Mouse (Mus musculus) midbrain, embryonic 10.5 days (tissue): Measurements from ENCODE around the gene Zfp39. TPM values are rescaled to one million over a fixed set of nuclear protein-coding genes. Genes with fewer than 3 reads are reported as not detected.
"Not testable (repeated sequence)": the region's sequence is repeated elsewhere in the genome, so short reads cannot be mapped to it uniquely, and the experiment has no call there.

ENCODE experiments used
- DNase-seq: peaks from one replicate; pipeline ENCODE4 v3.0.0-alpha.2; 2017; ENCODE audit warnings: low spot score
- H3K27ac ChIP-seq: fragments of 300-500 bp; sonication (generic); replicated peaks from 2 replicates; pipeline ENCODE4 v1.5.1; 2016; ENCODE audit warnings: mild to moderate bottlenecking
- H3K27me3 ChIP-seq: fragments of 300-500 bp; sonication (generic); 2 replicates; pipeline ENCODE4 v1.6.1; 2016; ENCODE audit warnings: low read depth, mild to moderate bottlenecking; ENCODE audit not compliant: poor library complexity, severe bottlenecking
- H3K36me3 ChIP-seq: fragments of 300-500 bp; sonication (generic); 2 replicates; pipeline ENCODE4 v1.6.1; 2016; ENCODE audit warnings: mild to moderate bottlenecking, moderate library complexity
- H3K4me1 ChIP-seq: fragments of 300-500 bp; sonication (generic); 2 replicates; pipeline ENCODE4 v1.6.1; 2016
- H3K4me3 ChIP-seq: fragments of 300-500 bp; sonication (generic); 2 replicates; pipeline ENCODE4 v1.5.1; 2016; ENCODE audit warnings: mild to moderate bottlenecking, moderate library complexity
- H3K9me3 ChIP-seq: fragments of 300-500 bp; sonication (generic); replicated peaks from 2 replicates; pipeline ENCODE4 v1.6.1; 2016; ENCODE audit warnings: mild to moderate bottlenecking
- WGBS: fragments of 180-500 bp; shearing (Covaris S2); methylation state at CpG from one replicate; pipeline ENCODE4 v1.1.7; 2016; 5-methylcytosine and 5-hydroxymethylcytosine counted together
- polyA plus RNA-seq: library from polyadenylated mRNA; unstranded; fragments of >200 nt; fragmentation: Nextera tagmentation; extraction: Ambion mirVana; gene quantifications from 2 replicates; pipeline ENCODE4 v1.2.1, GENCODE M21; 2016

Gene Zfp39
- polyA plus RNA-seq, 1 experiment from 2014 or later = 4.6 TPM

DNA sequence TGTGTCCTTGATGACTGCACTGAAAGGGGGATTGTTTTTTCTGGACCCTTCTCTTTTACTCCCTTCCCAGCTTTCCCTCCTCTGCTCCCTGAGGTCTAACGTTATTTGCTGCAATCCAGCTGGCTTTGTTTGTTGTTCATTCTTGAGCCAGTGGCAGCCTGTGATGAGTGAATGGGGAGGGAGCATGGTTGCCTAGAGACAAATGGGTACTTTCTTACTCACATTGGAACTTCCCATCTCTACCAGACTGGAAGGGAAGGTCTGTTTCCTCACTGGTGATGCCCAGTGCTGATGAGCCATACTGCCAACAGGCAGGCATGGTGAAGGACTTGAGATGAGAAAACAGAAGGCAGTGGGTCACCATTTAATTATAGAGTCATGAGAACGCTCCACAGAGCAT, 54.3 kb downstream of the Zfp39 start:
- Histone ChIP-seq H3K4me1 (peaks cover 9% of the 10 kb centered on the region), H3K9me3 (no peaks in the 10 kb centered on the region), H3K27ac (no peak overlapping the region), H3K36me3 (peaks cover 50% of the 10 kb centered on the region), H3K27me3 (no peaks in the 10 kb centered on the region), H3K4me3 (no peak overlapping the region)
- WGBS = 65% methylated on average over 2 of the region's 2 CpGs
- DNase-seq = no peak

DNA sequence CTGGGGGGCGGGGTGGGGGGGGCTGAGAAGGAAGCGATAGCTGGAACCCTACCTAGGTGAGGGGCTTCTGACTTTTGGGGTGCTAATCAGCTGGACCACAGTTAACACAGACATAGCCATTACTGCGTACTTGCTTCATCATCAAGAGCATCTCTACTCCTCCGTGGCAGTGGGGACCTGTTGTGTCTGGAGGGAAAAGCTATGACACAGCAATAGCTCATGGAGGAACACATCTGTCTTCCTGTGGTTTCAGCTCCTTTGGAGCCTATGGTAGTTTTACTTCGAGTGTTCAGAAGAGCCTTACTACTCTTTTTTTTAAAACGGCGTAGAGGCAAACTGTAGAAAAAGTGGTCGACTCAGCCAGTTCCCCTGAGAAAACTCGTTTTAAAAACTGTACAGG, 56.4 kb downstream of the Zfp39 start:
- peaks cover 37% of the 10 kb centered on the region for H3K36me3 ChIP-seq
- WGBS = 51% methylated on average over 9 of the region's 9 CpGs
- H3K9me3 ChIP-seq = no peaks in the 10 kb centered on the region
- H3K4me1 ChIP-seq = peaks cover 9% of the 10 kb centered on the region
- H3K27ac ChIP-seq = peak overlapping the region; percentile 85
- no peaks in the 10 kb centered on the region for H3K27me3 ChIP-seq
- peak overlapping the region; percentile 86 for H3K4me3 ChIP-seq
- DNase-seq = no peak

DNA sequence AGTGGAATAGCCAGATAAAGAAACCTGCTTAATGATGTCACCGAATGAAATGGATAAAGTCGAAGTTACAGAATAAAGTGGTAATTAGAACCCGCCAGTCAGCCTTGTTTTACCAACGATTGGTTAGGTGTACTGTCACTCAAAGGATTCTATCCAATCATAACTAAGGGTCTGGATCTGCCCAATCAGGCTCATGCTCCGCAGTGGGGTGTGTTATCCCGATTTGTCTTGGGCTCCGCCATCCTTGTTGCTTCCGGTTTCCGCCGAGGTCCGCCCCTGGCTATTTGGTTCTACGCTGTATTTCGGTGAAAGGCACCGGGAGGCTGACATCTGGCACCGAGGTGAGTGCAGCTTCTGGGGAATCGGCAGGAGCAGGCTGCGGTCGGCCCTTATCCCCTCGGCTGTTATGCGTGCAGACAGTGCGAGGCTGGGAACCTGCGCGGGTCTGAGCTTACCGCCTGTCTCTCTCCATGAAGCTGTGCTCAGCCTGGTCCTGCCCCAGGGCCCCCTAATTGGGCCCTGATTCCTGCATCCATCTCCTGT, 57.0 kb downstream of the Zfp39 start, which contains the start of gene Gm12258:
Gene Gm12258, plus strand, starts transcription at position 240 of the 543 bp plus-strand sequence.
- Histone ChIP-seq H3K4me3 (peak within 1 kb of the TSS; percentile 86), H3K36me3 (peaks cover 31% of the 10 kb centered on the region), H3K27ac (peak within 1 kb of the TSS; percentile 85), H3K9me3 (no peaks in the 10 kb centered on the region), H3K27me3 (no peaks in the 10 kb centered on the region), H3K4me1 (peaks cover 9% of the 10 kb centered on the region)
- peak; percentile 86 for DNase-seq
- WGBS = under 1% methylated on average over 24 of the region's 24 CpGs

DNA sequence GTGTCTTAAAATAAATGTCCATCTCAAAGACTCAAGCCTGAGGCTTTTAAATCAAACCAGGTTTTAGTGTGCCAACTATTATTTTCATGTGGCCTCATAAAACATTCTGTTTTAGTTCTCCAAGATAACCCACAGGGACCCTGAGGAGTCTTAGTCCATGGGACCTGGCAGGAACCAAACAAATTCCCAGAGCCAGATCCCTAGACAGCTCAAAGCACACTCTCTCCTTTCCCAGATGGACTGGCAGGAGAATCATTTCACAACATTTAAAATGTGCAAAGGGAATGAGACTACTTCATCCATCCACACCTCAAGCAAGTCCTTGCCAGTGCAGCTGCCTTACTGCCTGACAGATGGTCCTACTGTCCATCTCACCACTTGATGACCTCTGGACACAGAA, 65.1 kb downstream of the Zfp39 start, which contains the start of gene Olfr311:
Gene Olfr311, plus strand, starts transcription at position 301 of the 400 bp plus-strand sequence.
- H3K4me1 ChIP-seq, H3K36me3 ChIP-seq, H3K27me3 ChIP-seq, DNase-seq, H3K27ac ChIP-seq, H3K9me3 ChIP-seq, H3K4me3 ChIP-seq: not testable (repeated sequence)

Other genes with a start within 250 kb of the Zfp39 start
- gene Olfr322, start 245.4 kb downstream of the Zfp39 start, polyA plus RNA-seq = not detected in 2 replicates
- not detected in 2 replicates for gene Olfr320, start 223.1 kb downstream of the Zfp39 start, polyA plus RNA-seq
- gene Olfr319, start 205.1 kb downstream of the Zfp39 start, polyA plus RNA-seq = not detected in 2 replicates
- gene Olfr318, start 180.2 kb downstream of the Zfp39 start, polyA plus RNA-seq = not detected in 2 replicates
- gene Olfr317, start 165.0 kb downstream of the Zfp39 start, polyA plus RNA-seq = not detected in 2 replicates
- gene Olfr316, start 151.5 kb downstream of the Zfp39 start, polyA plus RNA-seq = not detected in 2 replicates
- gene Olfr315, start 131.0 kb downstream of the Zfp39 start, polyA plus RNA-seq = not detected in 2 replicates
- not detected in 2 replicates for gene Olfr314, start 121.3 kb downstream of the Zfp39 start, polyA plus RNA-seq
- gene Fam183b, start 102.3 kb downstream of the Zfp39 start, polyA plus RNA-seq = 3.8 and 6.1 TPM in 2 replicates
- not detected in 2 replicates for gene Olfr313, start 89.2 kb downstream of the Zfp39 start, polyA plus RNA-seq
- gene Olfr312, start 75.0 kb downstream of the Zfp39 start, polyA plus RNA-seq = not detected in 2 replicates
- not detected in 2 replicates for gene Olfr311, start 65.0 kb downstream of the Zfp39 start, polyA plus RNA-seq
- gene Gm12258, start 57.1 kb downstream of the Zfp39 start, polyA plus RNA-seq = 9.1 and 11.5 TPM in 2 replicates
- 11.2 and 12.5 TPM in 2 replicates for gene 2810021J22Rik, start 37.0 kb downstream of the Zfp39 start, polyA plus RNA-seq
- not detected in 2 replicates for gene Btnl10, start 13.7 kb upstream of the Zfp39 start, polyA plus RNA-seq
- 274 and 296 TPM in 2 replicates for gene Rnf187, start 34.7 kb upstream of the Zfp39 start, polyA plus RNA-seq
- 34.1 and 69.6 TPM in 2 replicates for gene Hist3h2ba, start 44.7 kb upstream of the Zfp39 start, polyA plus RNA-seq
- gene Hist3h2a, start 50.5 kb upstream of the Zfp39 start, polyA plus RNA-seq = 20.4 and 31.6 TPM in 2 replicates
- 0.25 and 0.26 TPM in 2 replicates for gene Trim17, start 50.5 kb upstream of the Zfp39 start, polyA plus RNA-seq
- gene Trim11, start 73.9 kb upstream of the Zfp39 start, polyA plus RNA-seq = 17.7 and 19.3 TPM in 2 replicates
- gene Obscn, start 232.2 kb upstream of the Zfp39 start, polyA plus RNA-seq = 0.01 TPM in 2 replicates